Mouse (Mus musculus) WW6 (cell line): Measurements from ENCODE around the gene Ptprr.

Source experiments
- DNase-seq: peaks from one replicate; pipeline ENCODE4 v3.0.0-alpha.2; 2013; ENCODE audit warnings: low read depth, low spot score

The Ptprr gene

DNA sequence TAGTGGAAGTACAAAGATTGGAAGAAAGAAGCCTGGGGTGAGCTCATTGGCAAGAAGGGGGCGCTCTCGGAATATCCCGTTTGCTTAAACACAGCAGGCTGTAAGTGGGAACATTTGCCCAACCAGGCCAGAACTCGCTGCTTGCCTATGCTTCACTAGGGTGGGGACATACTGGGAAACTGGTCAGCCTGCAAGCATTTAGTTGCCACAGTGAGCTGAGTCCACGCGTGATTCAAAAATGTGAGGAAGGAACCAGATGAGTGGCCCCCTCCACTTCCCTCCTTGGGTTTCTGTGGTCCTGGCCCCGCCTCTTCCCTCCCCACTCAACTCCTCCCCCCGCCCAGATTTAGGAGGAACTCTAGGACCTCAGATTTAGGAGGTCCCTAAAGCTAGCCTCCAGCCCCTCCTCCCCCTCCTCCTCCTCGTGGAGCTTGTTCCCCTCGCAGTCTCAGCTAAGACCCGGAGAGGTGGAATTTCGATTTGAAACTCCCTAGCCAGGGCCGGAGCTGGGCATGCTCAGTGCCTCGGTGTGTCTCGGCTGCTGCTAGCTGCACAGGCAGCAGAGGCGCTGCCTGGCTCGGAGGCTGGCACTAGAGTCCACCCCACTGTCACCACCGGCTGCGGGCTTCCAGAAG, at the start of gene Ptprr:
Ptprr (plus strand) TSS at position 369 of the 635 bp plus-strand sequence.
- peak; percentile 52 for DNase-seq

DNA sequence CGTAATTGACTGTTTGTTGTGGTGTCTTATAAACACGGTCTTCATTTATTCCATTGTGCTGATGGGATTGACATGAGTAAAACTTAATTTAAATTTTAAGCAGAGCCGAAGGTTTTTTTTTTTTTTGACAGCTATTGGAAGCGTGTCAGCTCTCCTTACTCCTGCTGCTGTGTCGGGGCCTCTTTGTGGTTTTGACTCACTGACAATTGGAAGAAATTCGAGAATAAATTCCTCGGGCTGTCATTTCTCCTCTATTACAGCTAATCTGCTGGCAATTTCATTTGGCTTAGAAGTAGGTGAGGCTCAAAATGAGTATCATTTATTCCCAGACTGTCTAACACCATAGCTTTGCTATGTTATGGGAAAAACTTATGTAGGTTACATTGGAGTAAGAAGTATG, 41.7 kb upstream of the Ptprr start:
- DNase-seq, result no peak

DNA sequence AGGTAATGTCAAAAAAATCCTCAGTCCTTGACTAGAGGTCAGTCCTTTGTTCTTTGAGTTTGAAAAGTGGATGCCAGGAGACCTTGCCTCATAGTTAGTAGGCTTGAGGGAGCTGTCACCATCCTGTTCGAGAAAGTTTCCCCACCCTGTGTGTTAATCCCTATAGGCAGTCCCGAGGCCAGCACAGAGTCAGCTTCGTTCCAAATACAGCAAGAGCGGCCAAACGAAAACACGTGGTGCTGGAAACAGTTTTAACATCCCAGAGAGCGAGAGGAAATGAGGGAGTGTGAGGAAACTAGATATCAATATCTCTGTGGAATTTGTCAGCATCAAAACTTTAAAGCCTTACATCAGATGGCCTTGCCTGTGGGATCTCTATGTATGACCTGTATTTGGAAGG, 39.0 kb upstream of the Ptprr start:
- no peak for DNase-seq

DNA sequence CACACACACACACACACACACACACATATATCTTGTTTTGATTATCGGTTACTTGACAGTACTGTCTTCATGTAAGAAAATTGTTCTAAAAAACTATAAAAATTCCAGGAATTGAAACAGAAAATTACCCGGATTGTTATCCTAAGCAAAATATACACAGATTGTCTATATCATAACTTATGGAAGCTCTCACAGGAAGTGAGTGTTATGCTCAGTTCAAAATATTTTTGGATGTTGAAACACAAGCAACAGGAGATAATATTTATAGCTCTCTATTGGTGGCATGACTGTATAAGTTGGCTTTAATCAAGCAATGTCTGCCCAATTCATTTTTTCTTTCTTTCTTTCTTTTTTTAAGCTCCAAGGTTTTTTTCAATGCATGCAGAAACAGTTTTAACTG, 38.0 kb upstream of the Ptprr start:
- DNase-seq, result no peak

DNA sequence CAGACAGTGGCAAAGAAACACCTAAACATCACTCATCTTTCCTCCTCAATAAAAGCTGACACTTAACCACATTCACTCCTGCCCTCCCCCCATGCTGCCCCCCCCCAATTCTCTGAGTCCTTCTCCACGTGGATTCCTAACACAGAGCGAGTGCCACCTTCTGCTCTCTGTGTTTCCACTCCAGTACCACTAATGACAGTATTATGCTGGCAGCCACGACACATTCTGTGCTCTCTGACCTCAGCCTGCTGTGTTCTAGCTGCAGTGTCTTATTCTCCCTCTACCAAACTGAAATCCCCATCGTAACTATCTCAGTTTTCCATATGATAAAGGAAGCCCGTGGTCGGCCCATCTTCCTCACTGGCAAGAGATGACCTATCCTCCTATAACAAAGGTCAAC, 33.7 kb upstream of the Ptprr start:
- DNase-seq, result no peak

DNA sequence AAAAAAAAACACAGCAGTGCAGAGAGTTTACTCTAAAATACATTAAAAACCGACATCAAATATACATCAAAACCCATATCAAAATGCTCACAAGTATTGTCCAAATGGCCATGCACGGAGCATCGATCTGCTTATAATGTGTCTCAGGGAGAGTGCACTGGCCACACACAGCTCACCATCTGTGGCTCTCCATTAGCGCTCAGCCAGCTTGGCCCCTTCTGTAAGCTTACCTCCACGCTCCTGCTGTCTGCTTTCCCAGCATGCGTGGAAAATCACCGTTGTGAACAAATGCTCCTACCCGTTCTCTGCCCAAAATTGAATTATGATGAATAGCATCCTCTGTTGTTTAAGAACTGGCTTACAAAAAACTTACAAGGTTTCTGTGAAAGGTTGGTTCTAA, 16.2 kb upstream of the Ptprr start:
- no peak for DNase-seq

DNA sequence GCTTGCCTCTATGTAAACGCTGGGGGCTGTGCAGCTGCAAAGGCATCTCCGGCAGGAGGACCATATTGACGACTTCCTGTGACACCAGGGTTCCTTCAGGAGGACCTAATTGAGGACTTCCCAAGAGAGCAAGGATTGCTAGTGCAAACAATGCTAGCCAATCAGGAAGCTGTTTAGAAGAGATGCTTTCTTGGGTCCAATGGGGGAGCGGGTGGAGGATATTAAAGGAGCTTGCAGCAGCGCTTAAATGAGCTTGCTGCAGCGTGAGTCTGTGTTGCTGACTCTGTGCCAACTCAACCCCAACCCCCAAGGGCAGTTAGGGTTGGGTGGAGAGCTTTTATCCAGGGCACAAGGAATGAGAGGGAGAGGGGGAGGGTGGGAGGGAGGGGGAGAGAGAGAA, 11.3 kb upstream of the Ptprr start:
- DNase-seq, result no peak

DNA sequence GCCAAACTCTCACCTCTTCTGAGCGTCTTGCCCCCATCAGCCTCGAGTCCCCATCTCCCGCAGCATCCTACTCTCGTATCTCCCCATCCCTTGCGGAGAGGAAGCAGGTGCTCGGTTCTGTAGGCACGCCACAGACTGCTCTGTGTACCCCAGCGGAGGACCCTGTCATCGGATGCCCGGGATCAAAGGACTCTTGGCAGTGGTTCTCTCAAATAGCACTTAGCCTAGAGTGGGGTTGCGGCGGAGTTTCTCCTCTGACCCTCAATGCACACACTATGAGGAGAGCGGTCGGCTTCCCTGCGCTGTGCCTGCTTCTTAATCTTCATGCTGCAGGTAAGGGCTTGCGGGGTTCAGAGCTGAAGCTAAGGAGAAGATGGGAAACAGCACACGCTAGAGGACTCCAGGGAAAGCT, 473 bp downstream of the Ptprr start:
- DNase-seq, result no peak

DNA sequence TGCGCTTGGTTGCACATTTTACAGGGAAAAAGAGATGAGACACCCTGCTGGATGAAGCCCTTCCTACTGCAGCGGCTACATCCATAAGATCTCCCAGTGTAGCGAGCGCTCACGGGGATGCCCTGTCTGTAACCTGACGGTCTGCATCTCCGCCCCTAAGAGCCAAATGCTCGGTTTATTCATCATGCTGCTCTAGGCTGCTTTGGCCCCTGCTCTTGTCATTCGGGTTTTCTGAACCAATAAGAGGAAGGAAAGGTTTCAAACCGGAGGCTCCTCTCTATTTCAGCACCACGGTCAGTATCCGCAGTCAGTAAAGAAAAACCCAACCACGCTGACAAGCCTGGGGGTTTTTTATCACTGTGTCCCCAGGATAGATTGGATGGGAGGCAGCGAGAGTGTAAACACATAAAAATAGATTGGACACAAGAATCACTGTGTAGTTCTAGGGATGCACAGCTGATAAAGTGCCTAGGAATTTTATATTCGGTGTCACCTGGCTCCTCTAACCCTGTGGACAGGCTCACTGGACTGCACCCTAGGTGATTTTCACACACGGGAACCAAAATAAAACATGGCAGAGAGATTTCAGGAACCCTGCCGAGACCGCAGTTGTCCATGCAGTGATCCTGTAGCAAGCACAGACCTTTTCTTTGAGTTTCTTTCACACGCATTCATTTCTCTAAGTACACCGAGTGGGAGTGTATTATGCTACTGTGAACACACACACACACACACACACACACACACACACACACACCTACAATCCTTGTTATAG, 1.3 kb downstream of the Ptprr start:
- DNase-seq, result no peak

DNA sequence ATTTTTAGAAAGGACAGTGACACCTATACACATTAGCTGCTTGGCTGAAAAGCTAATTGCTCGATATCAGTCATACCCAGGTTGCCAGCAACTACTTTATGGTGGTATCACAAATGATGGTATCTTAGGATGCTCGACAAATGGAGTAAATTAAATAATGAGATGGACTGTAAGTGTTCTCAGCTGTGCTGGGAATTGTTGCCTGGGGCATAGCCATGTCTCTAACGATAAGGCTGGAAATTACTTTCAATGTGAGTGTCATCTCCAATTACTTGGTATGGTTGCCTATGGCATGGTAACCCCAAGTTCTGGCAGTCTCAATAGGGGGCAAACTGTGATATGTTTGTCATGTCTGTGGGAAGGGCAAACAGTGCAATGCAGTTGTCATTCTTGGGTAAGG, 3.1 kb downstream of the Ptprr start:
- no peak for DNase-seq

DNA sequence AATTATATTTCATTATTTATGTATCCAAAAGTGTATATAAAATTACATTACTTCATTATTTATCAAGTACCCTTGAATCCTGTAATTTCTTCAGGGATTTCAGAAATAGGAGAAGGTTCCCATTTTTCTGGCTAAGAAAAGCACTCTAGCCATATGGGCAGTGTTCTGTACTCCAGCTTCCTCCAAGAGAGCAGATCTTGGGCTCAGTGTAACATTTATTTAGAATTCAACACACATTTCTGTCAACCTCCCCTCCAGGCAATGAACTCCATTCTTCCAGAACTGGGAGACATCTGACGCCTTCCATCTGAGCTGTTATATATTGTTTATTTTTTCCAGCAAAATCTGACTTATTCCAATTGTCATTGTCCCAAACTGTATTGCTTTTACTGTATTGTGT, 20.1 kb downstream of the Ptprr start:
- no peak for DNase-seq

DNA sequence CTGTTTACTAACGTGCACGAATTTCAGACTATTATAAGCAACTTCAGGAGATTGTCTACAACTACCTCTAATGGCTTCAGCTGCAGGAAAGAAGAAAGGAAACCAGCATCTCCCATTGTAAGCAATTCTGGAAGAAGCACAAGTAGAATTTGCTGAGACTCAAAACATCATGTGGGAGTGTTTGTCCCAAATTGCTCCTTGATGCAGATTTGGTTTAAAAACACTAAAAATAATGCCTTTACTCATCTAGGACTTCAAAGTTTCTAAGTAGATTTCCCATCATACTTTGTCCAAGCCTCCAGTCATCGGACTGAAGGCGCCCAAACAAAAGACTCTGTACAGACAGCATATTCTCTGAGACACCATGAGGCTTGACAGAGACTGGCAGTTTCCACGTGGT, 57.9 kb downstream of the Ptprr start:
- no peak for DNase-seq

DNA sequence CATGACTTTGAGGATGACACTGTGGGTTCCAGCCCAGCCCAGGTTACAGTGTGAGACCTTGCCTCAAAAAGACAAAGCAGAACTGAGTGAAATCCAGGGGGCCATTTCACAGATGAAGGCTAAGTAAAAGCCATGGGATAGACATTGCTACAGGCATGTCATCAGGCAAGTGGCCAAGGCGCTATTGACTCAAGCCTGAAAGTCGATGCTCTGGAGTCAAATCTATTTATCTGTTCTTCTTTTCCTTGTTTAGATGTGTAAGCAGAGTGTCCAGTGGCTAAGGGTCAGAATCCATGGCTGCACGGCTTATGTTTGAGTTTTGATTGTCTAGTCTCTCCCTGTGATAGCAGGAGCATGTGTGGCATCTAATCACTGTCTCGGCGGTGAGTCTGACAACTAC, 60.6 kb downstream of the Ptprr start:
- no peak for DNase-seq

DNA sequence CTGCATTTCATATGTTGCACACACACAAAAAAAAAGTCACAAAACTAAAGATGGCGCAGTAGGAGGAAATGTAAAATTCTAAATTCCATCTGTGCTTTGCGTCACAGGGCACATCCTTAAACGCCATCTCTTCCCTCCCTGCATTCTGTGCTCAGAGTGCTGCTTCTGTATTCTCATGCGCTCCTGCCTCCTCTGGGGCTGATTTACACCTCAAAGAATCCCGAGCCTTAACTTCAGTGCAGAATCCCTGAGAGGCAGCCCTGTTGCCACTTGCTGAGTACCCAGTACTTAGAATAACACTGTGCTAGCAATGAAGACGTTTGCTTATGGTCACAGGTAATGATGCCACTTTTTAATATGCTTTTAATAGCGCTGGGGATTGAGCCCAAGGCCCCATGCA, 61.4 kb downstream of the Ptprr start:
- DNase-seq, result no peak

DNA sequence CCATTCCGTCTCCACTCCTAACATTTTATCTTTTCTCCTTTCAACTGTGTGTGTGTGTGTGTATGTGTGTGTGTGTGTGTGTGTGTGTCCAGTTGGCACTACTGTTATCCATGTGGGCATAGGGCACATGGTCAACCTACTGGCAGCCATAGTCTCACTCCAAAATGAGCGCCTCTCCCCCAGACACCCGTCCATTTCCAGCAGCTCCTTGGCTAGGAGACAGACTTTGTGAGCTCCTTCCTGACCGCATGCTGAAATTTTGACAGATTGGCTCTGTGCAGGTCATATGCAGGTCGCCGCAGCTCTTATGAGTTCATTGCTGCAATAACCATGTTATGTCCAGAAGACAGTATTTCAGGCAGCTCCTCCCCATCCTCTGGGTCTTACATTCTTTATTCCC, 62.8 kb downstream of the Ptprr start:
- no peak for DNase-seq

DNA sequence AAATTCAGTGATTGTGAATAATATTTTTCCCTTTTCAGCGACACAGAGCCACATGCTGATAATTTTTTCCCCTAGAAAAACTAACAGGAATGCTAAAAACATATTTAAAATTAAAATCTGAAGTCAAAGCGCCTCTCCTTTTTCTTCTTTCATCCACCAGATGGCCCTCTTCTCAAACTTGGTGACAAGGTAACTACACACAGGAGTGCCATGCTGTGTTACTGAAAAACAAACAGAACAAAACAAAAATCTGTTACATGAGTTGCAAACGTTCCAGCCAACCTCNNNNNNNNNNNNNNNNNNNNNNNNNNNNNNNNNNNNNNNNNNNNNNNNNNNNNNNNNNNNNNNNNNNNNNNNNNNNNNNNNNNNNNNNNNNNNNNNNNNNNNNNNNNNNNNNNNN, 66.0 kb downstream of the Ptprr start:
- no peak for DNase-seq

DNA sequence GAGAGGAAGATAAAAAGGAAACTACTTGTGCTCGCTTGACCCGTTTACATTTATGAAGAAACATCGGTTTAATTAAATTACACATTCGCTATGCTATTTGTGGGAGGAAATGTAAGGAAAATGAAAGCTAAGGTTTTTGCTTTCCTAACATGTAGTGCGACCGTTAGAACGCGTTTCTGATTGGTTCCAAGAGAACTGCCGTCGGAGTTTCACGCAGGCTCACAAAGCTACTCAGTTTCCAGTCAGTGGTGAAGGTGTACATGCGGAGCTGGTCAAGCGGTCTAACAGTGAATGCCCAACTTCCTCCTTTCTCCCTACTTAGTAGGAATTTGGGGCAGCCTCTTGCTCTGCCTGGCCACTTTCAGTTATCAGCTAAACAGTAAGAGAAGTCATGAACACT, 78.5 kb downstream of the Ptprr start:
- DNase-seq, result no peak

DNA sequence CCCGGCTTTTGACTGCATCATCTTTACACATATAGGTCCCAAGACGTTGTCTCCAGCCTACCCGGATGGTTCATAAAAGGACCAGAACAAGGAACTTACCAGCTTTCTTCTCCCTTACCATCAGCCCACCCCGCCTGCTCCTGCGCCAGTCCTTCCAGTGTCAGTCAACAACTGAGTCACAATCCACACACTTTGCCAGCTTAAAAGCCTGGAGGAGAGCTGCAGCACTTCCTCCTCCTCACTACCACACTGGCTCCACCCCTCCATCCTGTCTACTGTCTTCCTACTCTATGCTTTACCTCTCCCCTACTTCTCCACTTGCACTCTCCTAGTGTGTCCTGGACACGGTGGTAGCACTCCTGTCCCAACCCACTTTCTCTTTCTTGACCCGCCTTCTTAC, 80.5 kb downstream of the Ptprr start:
- DNase-seq, result no peak

DNA sequence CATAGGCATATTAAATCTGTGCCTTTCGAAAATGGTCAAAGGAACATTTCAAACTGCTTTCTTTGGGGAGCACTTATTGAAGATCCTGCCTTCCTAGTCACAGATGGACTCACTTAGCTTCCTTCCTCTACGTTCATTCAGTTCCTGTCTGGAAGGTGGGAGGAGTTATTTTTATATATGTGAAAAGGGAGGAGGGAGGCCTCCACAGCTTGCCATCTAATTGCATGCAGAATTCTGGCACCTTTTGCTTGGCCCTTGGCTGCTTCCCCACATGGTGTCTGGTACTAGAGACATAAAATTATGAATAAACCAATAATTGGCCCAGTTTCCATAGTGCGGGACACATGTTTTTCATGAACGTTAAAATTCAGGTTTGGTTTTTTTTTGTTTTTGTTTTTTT, 90.2 kb downstream of the Ptprr start:
- no peak for DNase-seq

DNA sequence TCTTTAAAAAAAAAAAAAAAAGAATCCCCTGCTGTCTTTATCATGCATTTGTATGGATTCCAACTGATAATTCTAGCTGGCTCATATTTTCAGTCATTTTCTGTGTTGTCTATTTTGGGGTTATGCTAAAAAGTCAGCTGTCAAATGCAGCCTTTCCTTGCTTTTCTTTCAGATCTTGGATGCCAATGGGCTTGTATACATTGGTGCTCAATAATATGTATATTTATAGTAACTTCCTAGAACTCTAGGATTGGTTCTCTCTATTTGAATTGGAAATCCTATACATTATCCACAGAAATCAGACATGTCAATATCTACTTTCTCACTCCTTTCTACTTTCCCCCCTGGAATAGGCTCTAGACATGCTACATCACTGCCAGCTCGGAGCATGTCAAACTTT, 90.7 kb downstream of the Ptprr start:
- DNase-seq, result no peak

DNA sequence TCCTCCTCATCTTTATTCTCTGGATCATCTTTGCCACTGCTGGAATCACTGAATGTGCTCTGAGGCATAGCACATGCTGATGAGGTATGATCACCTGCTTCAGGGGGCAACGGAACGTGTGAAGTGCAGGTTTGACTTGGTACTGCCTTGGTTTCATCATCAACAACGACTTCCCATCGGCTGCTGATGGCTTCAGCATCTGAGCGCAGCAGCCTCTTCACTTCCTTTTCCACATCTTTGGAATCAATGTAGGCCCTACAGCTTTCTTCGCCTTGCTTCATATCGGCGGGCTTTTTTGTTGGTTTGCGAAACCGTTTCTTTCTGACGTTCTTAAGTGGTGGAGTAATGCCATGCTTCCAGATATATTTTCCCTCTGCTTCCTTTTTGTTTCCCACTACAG, 94.9 kb downstream of the Ptprr start:
- DNase-seq, result no peak

DNA sequence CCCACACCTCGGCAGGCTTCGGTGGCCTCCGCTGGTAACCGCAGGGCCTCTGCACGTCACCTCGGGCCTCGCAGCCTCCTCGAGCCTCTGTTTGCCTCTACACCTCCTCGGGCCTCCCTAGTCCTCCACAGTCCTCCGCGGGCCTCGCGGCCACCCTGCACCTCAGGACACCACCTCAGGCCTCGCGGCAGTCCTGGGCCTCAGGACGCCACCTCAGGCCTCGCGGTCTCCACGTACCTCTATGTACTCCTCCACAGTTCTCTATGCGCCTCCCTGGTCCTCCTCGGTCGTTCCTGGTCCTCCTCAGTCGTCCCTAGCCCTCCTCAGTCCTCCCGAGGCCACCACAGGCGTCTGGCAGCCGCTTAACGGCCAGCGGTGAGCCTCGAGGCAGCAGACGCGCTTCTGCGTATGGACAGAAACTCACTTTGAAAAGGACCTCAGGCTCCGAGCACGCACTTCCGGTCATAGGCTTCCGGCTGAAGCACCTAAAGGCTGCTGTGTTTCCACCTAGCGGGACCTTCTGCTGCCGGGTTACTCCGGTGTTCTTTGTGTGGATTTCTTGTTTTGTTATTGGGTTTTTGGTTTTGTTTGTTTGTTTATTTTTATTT, 96.0 kb downstream of the Ptprr start, which contains the start of gene 4933416C03Rik:
4933416C03Rik (minus strand) TSS at position 51 of the 608 bp plus-strand sequence.
- DNase-seq, result no peak
